Mouse (Mus musculus) left cerebral cortex, postnatal 36 days (tissue): ENCODE data around the gene Foxj2. TPM values are rescaled to one million over a fixed set of nuclear protein-coding genes. Genes with fewer than 3 reads are reported as not detected.

Experiments used
- DNase-seq, 2 experiments: peaks; one replicate each; pipeline ENCODE4 v3.0.0; 2021 to 2022; ENCODE audit warnings: low spot score in 2 of 2, mixed read lengths in 1 of 2
- intact Hi-C: fragments of 180-260 bp; cut with DNase I; formaldehyde crosslinking; loops from one replicate; pipeline ENCODE4 v1.15.1; 2025
- microRNA-seq: library from miRNA; unstranded; fragments of <30 nt; microRNA quantifications from one replicate; pipeline ENCODE4 v1.2.0, GENCODE M21; 2022
- total RNA-seq, 2 experiments: library from RNA; stranded (reverse); gene quantifications; 2 replicates each; pipeline ENCODE4 v1.2.3; 2021

Gene Foxj2
- total RNA-seq, 2 experiments from 2014 or later = 28.8 to 30.3 TPM

DNA sequence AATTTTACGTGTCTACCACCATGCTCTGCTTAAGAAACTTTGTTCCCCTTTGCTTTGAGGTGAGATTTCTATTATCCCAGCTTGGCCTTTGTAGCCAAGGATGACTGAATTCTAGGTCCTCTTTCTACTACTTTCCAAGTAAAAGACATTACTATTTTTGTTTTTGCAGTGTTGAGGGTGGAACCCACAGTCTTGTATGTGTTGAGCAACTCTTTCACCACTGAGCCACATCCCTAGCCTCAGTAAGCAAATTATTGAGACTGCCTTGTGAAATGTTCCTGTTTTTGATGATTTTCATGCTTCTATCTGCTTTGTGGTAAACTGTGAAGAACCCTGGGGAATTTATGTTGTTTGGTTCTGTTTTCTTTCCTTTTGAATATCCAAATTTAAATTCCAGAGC, 43.2 kb downstream of the Foxj2 start:
- intact Hi-C loops = no loop called here
- no peak for DNase-seq

DNA sequence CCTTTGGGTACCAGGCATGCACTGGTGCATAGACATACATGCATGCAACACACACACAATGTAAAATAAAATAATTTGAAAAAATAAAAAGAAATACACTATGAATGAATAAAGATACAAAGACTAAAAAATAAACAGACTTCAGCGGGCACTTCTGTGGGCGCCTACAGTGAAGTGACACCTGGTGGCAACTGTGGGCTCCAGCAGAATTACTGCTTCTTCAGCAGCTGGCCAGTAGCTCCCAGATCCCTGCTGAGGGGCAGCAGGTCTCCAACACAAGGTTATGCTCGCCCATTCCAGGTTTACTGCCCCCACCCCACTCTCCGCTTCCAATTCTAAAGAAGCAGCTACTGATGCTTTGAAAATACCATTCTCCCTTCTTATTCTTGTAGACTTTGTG, 48.2 kb downstream of the Foxj2 start:
- intact Hi-C loops = loop anchor here (5.0 kb wide), 1 partner anchor 36 kb away; no protein-coding TSS in a partner anchor
- no peak for DNase-seq

DNA sequence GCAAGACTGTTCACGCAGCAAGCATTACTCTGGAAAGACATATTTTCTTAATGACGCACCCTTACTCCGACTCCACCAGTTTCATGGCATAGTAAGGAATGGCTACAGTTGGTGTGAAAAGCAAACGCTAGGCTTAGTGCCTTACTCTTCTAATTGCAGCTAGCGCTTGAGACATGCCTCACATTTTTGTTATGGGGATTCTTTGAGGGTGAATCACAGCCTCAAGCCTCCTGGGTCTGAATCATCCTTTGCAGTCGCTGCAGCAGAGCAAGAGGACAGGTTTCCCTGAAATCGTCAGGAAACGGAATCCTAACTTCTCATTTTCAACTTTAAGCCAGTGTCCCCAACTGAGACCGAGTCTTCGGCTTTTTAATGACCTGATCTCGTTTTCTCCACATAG, 50.1 kb downstream of the Foxj2 start:
- intact Hi-C loops = loop anchor here (5.0 kb wide), 2 partner anchors 38 to 58 kb away; no protein-coding TSS in a partner anchor
- no peak for DNase-seq

DNA sequence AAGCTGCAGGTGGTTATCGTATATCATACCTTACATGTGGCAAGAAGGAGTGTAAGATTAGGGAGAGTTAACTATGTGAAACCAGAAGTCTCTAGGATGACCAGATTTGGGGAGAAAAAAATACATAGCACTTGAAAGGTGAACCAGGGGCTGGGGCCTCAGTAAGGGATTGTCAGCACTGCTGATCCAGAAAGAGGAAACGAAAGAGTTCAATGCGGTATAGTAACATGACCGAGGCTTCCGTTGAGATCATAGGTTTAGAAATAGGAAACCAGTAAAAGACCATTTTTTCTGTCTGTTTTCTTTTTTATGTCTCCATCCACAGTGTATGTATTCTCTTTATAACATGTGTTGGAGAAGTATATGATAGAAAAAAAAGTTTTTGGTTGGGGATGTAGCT, 53.1 kb downstream of the Foxj2 start:
- intact Hi-C loops = loop anchor here (5.0 kb wide), 1 partner anchor 60 kb away; no protein-coding TSS in a partner anchor
- no peak for DNase-seq

DNA sequence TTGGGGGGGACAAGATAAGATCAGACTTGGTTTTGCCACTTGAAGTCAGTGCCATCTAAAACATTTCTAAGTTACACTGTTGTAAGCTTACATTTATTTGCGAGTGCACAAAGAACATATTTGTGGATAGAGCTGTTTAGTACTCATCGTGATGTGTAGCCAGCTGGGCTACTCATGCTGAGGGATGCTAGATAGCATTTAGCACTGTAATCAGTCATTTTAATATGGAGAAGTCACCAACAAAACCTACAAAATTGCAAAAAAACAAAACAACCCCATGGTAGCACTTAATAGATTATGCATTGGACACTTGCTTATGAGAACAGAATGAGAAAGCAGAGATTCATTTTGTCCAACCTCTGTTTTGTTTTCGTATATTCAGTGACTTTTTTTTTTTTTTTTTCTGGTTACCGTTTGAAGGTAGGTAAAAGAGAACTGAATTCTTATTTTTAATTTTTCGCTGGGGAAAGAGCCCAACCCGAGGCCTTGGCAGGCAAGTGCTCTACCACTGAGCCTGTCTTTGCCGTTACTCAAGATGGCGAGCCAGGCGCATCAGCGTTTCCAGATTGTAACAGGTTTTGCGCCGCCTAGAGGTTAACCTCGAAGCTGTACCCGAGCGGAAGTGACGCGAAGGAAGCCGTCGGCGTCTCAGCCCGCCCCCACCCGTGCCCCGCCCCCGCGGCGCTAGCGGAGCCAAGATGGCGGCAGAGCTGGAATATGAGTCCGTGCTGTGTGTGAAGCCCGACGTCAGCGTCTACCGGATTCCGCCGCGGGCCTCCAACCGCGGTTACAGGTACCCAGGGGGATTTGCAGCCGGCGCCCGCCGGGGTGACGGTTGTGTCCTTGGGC, 54.4 kb downstream of the Foxj2 start, which contains the start of gene Necap1:
Gene Necap1, plus strand, starts transcription at position 604 of the 849 bp plus-strand sequence.
- peak; percentile 95 to 99 for DNase-seq
- intact Hi-C loops = loop anchor here (5.0 kb wide), 1 partner anchor 62 kb away; no protein-coding TSS in a partner anchor

DNA sequence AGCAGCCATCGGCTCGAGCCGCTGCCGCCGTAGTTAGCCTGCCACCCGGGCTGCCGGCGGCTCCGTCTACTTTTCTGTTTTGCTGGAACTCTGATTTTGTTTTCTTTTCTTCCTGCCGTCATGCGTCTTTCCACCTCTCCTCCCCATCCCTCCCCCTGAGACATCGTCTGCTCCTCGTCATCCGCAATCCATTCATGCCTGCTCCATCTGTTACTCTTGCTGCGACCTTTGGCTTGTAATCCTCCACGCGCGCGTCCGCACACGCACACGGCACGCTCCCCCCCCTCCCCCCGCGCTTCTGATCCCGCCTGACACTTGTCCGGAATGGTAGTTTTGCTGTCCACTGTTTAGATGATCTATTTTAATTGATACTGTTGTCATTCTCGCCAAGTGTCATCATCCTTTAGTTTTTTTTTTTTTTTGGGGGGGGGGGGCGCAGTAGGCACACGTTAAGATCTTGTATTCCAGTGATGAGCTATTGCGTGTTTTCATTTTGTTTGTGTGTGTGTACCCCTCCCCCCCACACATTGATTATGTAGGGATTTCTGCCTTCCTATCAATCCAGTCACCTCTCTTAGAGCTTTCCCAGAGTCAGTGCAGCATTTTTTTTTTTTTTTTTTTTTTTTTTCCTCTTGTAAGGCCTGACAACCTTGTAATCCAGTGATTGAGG, 55.1 kb downstream of the Foxj2 start:
- intact Hi-C loops = loop anchor here (5.0 kb wide), 1 partner anchor 63 kb away; no protein-coding TSS in a partner anchor
- no peak for DNase-seq

DNA sequence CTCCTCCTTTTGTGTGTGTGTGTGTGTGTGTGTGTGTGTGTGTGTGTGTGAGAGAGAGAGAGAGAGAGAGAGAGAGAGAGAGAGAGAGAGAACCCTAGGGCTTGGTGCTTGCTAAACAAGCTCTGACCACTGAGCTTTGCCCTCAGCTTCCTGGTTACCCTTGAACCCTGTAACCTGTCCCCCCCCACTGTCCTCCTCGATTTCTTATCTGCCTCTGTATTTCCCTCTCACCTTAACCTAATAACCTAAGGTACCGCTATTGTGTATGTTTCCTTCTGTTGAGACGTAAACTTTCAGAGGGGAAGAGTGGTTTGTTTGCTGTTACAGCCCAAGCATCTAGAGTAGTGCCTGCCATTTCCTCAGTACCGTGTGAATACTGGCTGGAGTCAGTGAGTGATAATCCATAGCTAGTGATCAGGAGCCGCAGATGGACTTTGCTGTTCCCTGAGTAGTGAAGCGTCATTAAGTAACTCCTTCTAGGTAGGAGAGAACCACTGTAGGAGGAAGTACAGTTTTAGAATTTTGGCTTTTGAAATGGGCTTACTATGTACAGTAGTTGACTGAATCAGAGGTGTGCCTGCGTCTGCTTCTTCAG, 59.5 kb downstream of the Foxj2 start:
- DNase-seq = no peak
- intact Hi-C loops = no loop called here

DNA sequence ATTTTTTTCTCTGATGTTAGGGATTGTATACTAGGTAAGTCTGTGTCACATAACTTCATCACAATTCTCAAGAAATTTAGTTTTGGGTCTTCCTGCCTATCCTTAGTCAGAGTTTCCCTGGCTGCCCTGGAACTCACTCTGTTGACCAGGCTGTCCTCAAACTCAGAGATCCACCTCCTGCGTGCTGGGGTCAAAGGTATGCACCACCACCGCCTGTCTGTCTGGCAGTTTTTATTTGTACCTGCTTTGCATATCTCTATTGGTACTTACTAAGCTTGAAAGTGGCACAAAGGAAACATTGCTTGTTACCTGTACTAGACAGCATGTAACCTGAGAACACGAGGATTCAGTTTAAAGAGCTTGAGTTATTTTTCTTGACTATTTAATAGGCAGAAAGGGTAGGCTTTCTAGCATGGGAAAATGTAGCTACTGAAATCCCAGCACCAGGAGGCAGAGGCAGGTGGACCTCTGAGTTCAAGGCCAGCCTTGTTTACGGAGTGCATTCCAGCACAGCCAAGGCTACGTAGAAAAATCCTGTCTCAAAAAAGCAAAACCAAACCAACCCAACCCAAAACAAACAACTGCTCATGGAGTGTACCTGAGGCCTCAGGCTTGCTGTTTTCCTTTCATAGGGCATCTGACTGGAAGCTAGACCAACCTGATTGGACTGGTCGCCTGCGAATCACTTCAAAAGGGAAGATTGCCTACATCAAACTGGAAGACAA, 60.2 kb downstream of the Foxj2 start:
- no peak for DNase-seq
- intact Hi-C loops = loop anchor here (10.0 kb wide), 1 partner anchor 1505 kb away; no protein-coding TSS in a partner anchor

DNA sequence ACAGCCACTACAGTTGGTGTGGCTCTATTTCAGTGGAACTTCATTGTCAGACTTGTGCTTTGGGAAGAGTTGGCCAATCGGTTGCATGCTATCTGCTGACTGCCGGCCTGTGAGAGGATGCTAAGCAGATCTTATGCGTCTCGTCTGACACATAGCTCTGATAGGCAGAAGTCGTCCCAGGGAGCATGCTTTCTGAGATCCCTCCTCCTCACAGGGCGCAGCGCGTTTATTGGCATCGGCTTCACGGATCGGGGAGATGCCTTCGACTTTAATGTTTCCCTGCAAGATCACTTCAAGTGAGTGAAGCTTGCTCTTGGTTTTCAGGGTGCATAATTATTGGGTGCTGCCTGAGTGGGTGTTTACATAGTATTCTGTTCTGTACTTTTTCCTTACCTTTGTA, 61.6 kb downstream of the Foxj2 start:
- intact Hi-C loops = loop anchor here (10.0 kb wide), 1 partner anchor 1504 kb away; no protein-coding TSS in a partner anchor
- no peak for DNase-seq

DNA sequence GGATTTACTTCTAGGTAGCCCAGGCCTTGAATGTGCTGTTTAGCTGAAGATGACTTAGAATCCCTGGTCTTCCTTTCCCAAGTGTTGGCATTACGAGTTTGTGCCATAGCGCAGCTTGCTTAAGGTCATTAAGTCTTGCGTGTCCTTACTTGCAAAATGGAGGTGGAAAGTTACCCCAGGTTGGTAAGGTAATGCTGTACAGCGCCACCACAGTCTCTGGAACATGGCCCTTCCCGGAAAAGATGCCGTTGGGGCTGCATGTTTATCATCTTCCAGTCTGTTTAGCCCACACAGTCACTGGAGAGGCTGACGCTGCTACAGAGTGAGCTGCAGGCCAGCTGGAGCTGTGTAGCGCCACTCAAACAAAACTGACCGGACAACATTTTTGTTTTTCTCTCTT, 63.9 kb downstream of the Foxj2 start:
- intact Hi-C loops = loop anchor here (10.0 kb wide), 1 partner anchor 1501 kb away; no protein-coding TSS in a partner anchor
- no peak for DNase-seq

DNA sequence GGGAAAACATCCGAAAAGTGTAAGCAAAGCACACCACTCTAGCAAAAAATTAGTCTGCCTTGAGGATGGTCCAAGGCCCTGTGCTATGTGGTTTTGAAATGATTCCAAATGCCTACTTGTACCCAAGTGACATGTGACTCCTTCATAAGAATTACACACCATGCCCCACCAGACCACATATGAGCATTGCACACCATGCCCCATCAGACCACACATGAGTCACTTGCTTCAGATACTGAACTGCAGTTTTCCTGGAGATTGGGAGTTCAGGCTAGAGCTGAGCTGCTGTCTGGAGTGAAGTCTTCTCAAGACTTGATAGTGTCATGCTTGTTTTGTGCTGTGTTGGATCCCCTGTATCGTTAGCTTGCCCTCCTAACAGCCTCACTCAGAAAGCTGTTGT, 69.9 kb downstream of the Foxj2 start:
- intact Hi-C loops = loop anchor here (10.0 kb wide), 1 partner anchor 1495 kb away; no protein-coding TSS in a partner anchor
- no peak for DNase-seq

DNA sequence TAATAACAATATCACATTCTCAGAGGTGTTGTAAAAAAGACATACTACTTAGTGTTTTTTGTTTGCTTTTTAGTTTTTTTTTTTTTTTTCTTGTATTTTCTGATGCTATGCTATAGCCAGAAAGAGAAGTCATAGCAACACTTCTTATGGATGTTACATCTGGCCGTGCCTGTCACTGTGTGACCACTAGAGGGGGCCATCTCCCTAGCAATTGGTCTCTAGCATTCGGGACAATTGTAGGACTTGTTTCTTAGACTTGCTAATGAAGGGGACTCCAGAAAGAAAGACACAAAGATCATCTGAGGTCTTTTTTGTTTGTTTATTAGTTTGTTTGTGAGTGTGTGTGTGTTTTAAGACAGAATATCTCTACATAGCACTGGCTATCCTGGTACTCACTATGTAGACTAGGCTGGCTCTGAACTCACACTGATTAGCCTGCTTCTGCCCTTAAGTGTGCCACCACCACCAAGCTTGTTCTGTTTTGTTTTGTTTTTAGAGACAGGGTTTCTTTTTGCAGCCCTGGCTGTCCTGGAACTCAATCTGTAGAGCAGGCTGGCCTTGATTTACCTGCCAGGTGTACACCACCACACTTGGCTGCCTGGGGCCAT, 72.8 kb downstream of the Foxj2 start:
- DNase-seq = peak; percentile 42 to 59
- intact Hi-C loops = loop anchor here (5.0 to 10.0 kb wide), 2 partner anchors 292 to 1370 kb away; no protein-coding TSS in a partner anchor

Small RNA genes within 50 kb of the gene (microRNA-seq; reads per million reads assigned to microRNA genes)
- gene Mir7231 = not detected

Other genes with a start within 250 kb of the Foxj2 start
- gene Apobec1, start 217.5 kb upstream of the Foxj2 start, total RNA-seq = 1 to 10 TPM in 1 of 2 experiments, under 1 TPM in 1; 0.79 to 2.3 TPM
- gene Gdf3, start 209.8 kb upstream of the Foxj2 start, total RNA-seq = not detected
- not detected for gene Dppa3, start 193.5 kb upstream of the Foxj2 start, total RNA-seq
- gene Nanog, start 112.4 kb upstream of the Foxj2 start, total RNA-seq = not detected
- gene Slc2a3, start 18.3 kb upstream of the Foxj2 start, total RNA-seq = 100 to 1,000 TPM; 125 to 138 TPM
- gene C3ar1, start 36.2 kb downstream of the Foxj2 start, total RNA-seq = under 1 TPM; 0.64 to 0.88 TPM
- gene Necap1, start 54.6 kb downstream of the Foxj2 start, total RNA-seq = 100 to 1,000 TPM; 170 to 184 TPM
- gene Clec4a1, start 101.9 kb downstream of the Foxj2 start, total RNA-seq = under 1 TPM; 0.54 to 0.59 TPM
- gene Clec4a3, start 132.6 kb downstream of the Foxj2 start, total RNA-seq = 1 to 10 TPM; 1.4 to 2.0 TPM
- gene Clec4a4, start 170.5 kb downstream of the Foxj2 start, total RNA-seq = not detected
- gene Clec4b1, start 230.0 kb downstream of the Foxj2 start, total RNA-seq = not detected